Comparison of ENCODE assay signal across 8 mouse cellular contexts in genomic region chr15:80092041-80092441, GRCm38 (mm10). TPM values are rescaled to one million over a fixed set of nuclear protein-coding genes. Genes with fewer than 3 reads are reported as not detected.
A peak's percentile ranks its signal among the peaks of the same experiment; 100 is the strongest.
DNase-seq lines count a peak whose midpoint lies in the region; ATAC-seq and TF ChIP-seq lines count a peak whose summit lies in the region.

No protein-coding gene starts in this region.

- H3K9me3 ChIP-seq in heart, postnatal 0 days (replicated peaks; ENCODE audit: control insufficient read depth, low read length) = no peaks in the 10 kb centered on the region
- H3K9me3 ChIP-seq in hindbrain, embryonic 15.5 days = no peaks in the 10 kb centered on the region
- no peaks in the 10 kb centered on the region for H3K9me3 ChIP-seq in midbrain, postnatal 0 days (ENCODE audit: low read length)

- DNase-seq in heart, postnatal 0 days (ENCODE audit: low spot score) = no peak
- no peak for DNase-seq in heart, adult 8-10 months (ENCODE audit: low spot score)
- peak; percentile 83 for DNase-seq in cerebellum, adult 9-11 months
- DNase-seq in midbrain, postnatal 0 days (ENCODE audit: low spot score) = no peak
- no peak for DNase-seq in yolk sac, embryonic 10.5 days (ENCODE audit: low spot score)
- no peak for DNase-seq in embryo, embryonic 9.5 days (ENCODE audit: extremely low spot score)
- DNase-seq in lung, postnatal 14 days = no peak

- no peak for TF ChIP-seq EP300 in heart, postnatal 0 days (IDR thresholded peaks at IDR 0.05; ENCODE audit: low read depth)

- H3K4me2 ChIP-seq in heart, postnatal 0 days (ENCODE audit: low read depth, low read length) = peak overlapping the region; percentile 86
- H3K4me2 ChIP-seq in hindbrain, embryonic 15.5 days = peak overlapping the region; percentile 77
- peak overlapping the region; percentile 75 for H3K4me2 ChIP-seq in midbrain, postnatal 0 days (ENCODE audit: low read depth, low read length, poor library complexity, severe bottlenecking)

- H3K36me3 ChIP-seq in heart, postnatal 0 days (replicated peaks; ENCODE audit: control insufficient read depth, insufficient read depth, low read length) = no peaks in the 10 kb centered on the region
- no peaks in the 10 kb centered on the region for H3K36me3 ChIP-seq in hindbrain, embryonic 15.5 days
- H3K36me3 ChIP-seq in midbrain, postnatal 0 days (ENCODE audit: insufficient read depth, low read length) = no peaks in the 10 kb centered on the region

- no peak for ATAC-seq in heart, postnatal 0 days (ENCODE audit: insufficient read depth, low read depth)
- ATAC-seq in hindbrain, embryonic 15.5 days (ENCODE audit: low FRiP score, low read depth) = peak; percentile 21; the same call in 1 of the 2 replicates
- ATAC-seq in midbrain, postnatal 0 days (ENCODE audit: low FRiP score) = no peak

- peaks cover 19% of the 10 kb centered on the region for H3K27me3 ChIP-seq in heart, postnatal 0 days (ENCODE audit: control insufficient read depth, insufficient read depth, low read length)
- H3K27me3 ChIP-seq in hindbrain, embryonic 15.5 days = no peaks in the 10 kb centered on the region
- H3K27me3 ChIP-seq in midbrain, postnatal 0 days (ENCODE audit: insufficient read depth, low read length) = no peaks in the 10 kb centered on the region

- WGBS in heart, postnatal 0 days = 49% methylated on average over 7 of the region's 7 CpGs
- 17% methylated on average over 7 of the region's 7 CpGs for WGBS in hindbrain, embryonic 15.5 days
- WGBS in midbrain, postnatal 0 days = 18% methylated on average over 7 of the region's 7 CpGs

- TF ChIP-seq CTCF in heart, postnatal 0 days (IDR thresholded peaks at IDR 0.05; ENCODE audit: low read depth) = no peak
- TF ChIP-seq CTCF in midbrain, postnatal 0 days (IDR thresholded peaks at IDR 0.05) = no peak

- H3K27ac ChIP-seq in heart, postnatal 0 days (ENCODE audit: low read depth) = no peak overlapping the region
- 0 out of 2 replicates have a peak overlapping the region, but pooled peaks have one; percentile 73 for H3K27ac ChIP-seq in hindbrain, embryonic 15.5 days (replicated peaks)
- H3K27ac ChIP-seq in midbrain, postnatal 0 days (ENCODE audit: low read depth, low read length) = peak overlapping the region; percentile 77

- peak overlapping the region; percentile 72 for H3K4me3 ChIP-seq in heart, postnatal 0 days (ENCODE audit: low read depth, low read length)
- H3K4me3 ChIP-seq in hindbrain, embryonic 15.5 days = peak overlapping the region; percentile 83
- peak overlapping the region; percentile 84 for H3K4me3 ChIP-seq in midbrain, postnatal 0 days (ENCODE audit: low read depth, low read length)

- H3K4me1 ChIP-seq in heart, postnatal 0 days (ENCODE audit: control insufficient read depth, insufficient read depth) = peaks cover 5% of the 10 kb centered on the region; the same call in 1 of the 2 replicates
- peaks cover 37% of the 10 kb centered on the region for H3K4me1 ChIP-seq in hindbrain, embryonic 15.5 days (replicated peaks)
- H3K4me1 ChIP-seq in midbrain, postnatal 0 days (ENCODE audit: insufficient read depth, low read length) = peaks cover 3% of the 10 kb centered on the region; the same call in 1 of the 2 replicates

- peak overlapping the region; percentile 67; the same call in 1 of the 2 replicates for H3K9ac ChIP-seq in heart, postnatal 0 days (replicated peaks; ENCODE audit: low read depth, low read length)
- H3K9ac ChIP-seq in hindbrain, embryonic 15.5 days = peak overlapping the region; percentile 74
- peak overlapping the region; percentile 88 for H3K9ac ChIP-seq in midbrain, postnatal 0 days (replicated peaks; ENCODE audit: low read length, poor library complexity, severe bottlenecking)

RNA-seq across cellular contexts. Expression of gene Rpl3, which starts 0.4 kb away (rescaled TPM):
- total RNA-seq in heart, postnatal 0 days (2014; rRNA removed; ENCODE audit: low replicate concordance) = 763 and 766 TPM in 2 replicates
- 480 and 487 TPM in 2 replicates for polyA plus RNA-seq in heart, postnatal 0 days (2015; fragmentation: Nextera tagmentation; extraction: Ambion mirVana)
- total RNA-seq in heart, adult 8-10 months (2022) = 100 to 1,000 TPM; 125 to 157 (median 135) TPM
- polyA plus RNA-seq in hindbrain, embryonic 15.5 days (2015; fragmentation: Nextera tagmentation; extraction: Ambion mirVana) = 547 and 570 TPM in 2 replicates
- 511 and 632 TPM in 2 replicates for total RNA-seq in midbrain, postnatal 0 days (2014; rRNA removed)
- 500 and 515 TPM in 2 replicates for polyA plus RNA-seq in midbrain, postnatal 0 days (2015; fragmentation: Nextera tagmentation; extraction: Ambion mirVana)

RNA-seq across cellular contexts. Expression of gene Syngr1, which starts 0.9 kb away (rescaled TPM):
- 104 and 144 TPM in 2 replicates for total RNA-seq in heart, postnatal 0 days (2014; rRNA removed; ENCODE audit: low replicate concordance)
- 140 and 150 TPM in 2 replicates for polyA plus RNA-seq in heart, postnatal 0 days (2015; fragmentation: Nextera tagmentation; extraction: Ambion mirVana)
- total RNA-seq in heart, adult 8-10 months (2022) = 100 to 1,000 TPM in 2 of 4 experiments, 10 to 100 TPM in 2; 91.7 to 111 (median 98.9) TPM
- 61.5 and 64.3 TPM in 2 replicates for polyA plus RNA-seq in hindbrain, embryonic 15.5 days (2015; fragmentation: Nextera tagmentation; extraction: Ambion mirVana)
- 162 and 220 TPM in 2 replicates for total RNA-seq in midbrain, postnatal 0 days (2014; rRNA removed)
- 81.5 and 88.5 TPM in 2 replicates for polyA plus RNA-seq in midbrain, postnatal 0 days (2015; fragmentation: Nextera tagmentation; extraction: Ambion mirVana)

RNA-seq across cellular contexts. Expression of gene Tab1, which starts 40.9 kb away (rescaled TPM):
- 37.3 and 41.2 TPM in 2 replicates for total RNA-seq in heart, postnatal 0 days (2014; rRNA removed; ENCODE audit: low replicate concordance)
- polyA plus RNA-seq in heart, postnatal 0 days (2015; fragmentation: Nextera tagmentation; extraction: Ambion mirVana) = 25.0 and 29.1 TPM in 2 replicates
- total RNA-seq in heart, adult 8-10 months (2022) = 10 to 100 TPM; 17.7 to 24.7 (median 23.3) TPM
- 37.4 and 40.2 TPM in 2 replicates for polyA plus RNA-seq in hindbrain, embryonic 15.5 days (2015; fragmentation: Nextera tagmentation; extraction: Ambion mirVana)
- total RNA-seq in midbrain, postnatal 0 days (2014; rRNA removed) = 43.5 and 58.5 TPM in 2 replicates
- polyA plus RNA-seq in midbrain, postnatal 0 days (2015; fragmentation: Nextera tagmentation; extraction: Ambion mirVana) = 23.6 and 27.9 TPM in 2 replicates
